Mouse (Mus musculus) gastrocnemius, adult 2 months (tissue): Measurements from ENCODE around the gene Pidd1. TPM values are rescaled to one million over a fixed set of nuclear protein-coding genes. Genes with fewer than 3 reads are reported as not detected.
A peak's percentile ranks its signal among the peaks of the same experiment; 100 is the strongest.

Experiments used
- DNase-seq: peaks from one replicate; pipeline ENCODE4 v3.0.0; 2022
- H3K27ac ChIP-seq: fragments of 200-600 bp; 2 replicates; pipeline ENCODE4 v1.8.1; 2022; ENCODE audit warnings: mild to moderate bottlenecking
- H3K4me3 ChIP-seq: fragments of 200-600 bp; 2 replicates; pipeline ENCODE4 v1.8.1; 2022; ENCODE audit warnings: mild to moderate bottlenecking, moderate library complexity
- CTCF ChIP-seq: fragments of 200-600 bp; IDR thresholded peaks from 2 replicates; pipeline ENCODE4 v1.8.1; 2022; ENCODE audit warnings: antibody characterized with exemption, mild to moderate bottlenecking, moderate library complexity
- intact Hi-C: fragments of 180-260 bp; cut with DNase I; formaldehyde crosslinking; loops from one replicate; pipeline ENCODE4 v1.15.1; 2025
- total RNA-seq, 2 experiments: library from RNA; stranded (reverse); gene quantifications; 2 replicates each; pipeline ENCODE4 v1.2.3; 2021

The Pidd1 gene
- total RNA-seq, 2 experiments from 2014 or later: 0.08 to 0.20 TPM

GRCm38 (mm10) chr7:141460391-141461113, 16.7 kb upstream of the Pidd1 start, which contains the start of gene Cracr2b:
Gene Cracr2b (plus strand): TSS chr7:141461094.
- intact Hi-C loops: no loop called here
- Histone ChIP-seq H3K27ac (peak within 1 kb of the TSS; percentile 94), H3K4me3 (peak within 1 kb of the TSS; percentile 81)
- DNase-seq: peak; percentile 67
- TF ChIP-seq CTCF: no peak

GRCm38 (mm10) chr7:141460001-141460390, 16.2 kb upstream of the Pidd1 start:
- Histone ChIP-seq H3K27ac (peak overlapping the region; percentile 94), H3K4me3 (peak overlapping the region; percentile 81)
- peak; percentile 69 for DNase-seq
- intact Hi-C loops: no loop called here
- no peak for TF ChIP-seq CTCF

GRCm38 (mm10) chr7:141459301-141459711, 15.5 kb upstream of the Pidd1 start:
- peak overlapping the region; percentile 40 for H3K4me3 ChIP-seq
- TF ChIP-seq CTCF: no peak
- peak overlapping the region; percentile 94 for H3K27ac ChIP-seq
- peak; percentile 65 for DNase-seq
- intact Hi-C loops: loop anchor here (5.0 kb wide), 1 partner anchor 47 kb away; the partner anchor contains the start of gene Gatd1

- intact Hi-C loops: loop anchor here (5.0 kb wide), 1 partner anchor 46 kb away; the partner anchor contains the start of gene Gatd1
- peak overlapping the region; percentile 40; the same call in 1 of the 2 replicates for H3K4me3 ChIP-seq
- no peak; the same call in 1 of the 2 replicates for TF ChIP-seq CTCF
- DNase-seq: no peak
- H3K27ac ChIP-seq: peak overlapping the region; percentile 94
These were observed 14.8 kb upstream of the Pidd1 start for GRCm38 (mm10) chr7:141458661-141459060.

GRCm38 (mm10) chr7:141457986-141458660, 14.3 kb upstream of the Pidd1 start:
- peak; percentile 72 for TF ChIP-seq CTCF
- peak overlapping the region; percentile 100 for H3K27ac ChIP-seq
- H3K4me3 ChIP-seq: peak overlapping the region; percentile 86
- intact Hi-C loops: loop anchor here (5.0 kb wide), 1 partner anchor 46 kb away; the partner anchor contains the start of gene Gatd1
- DNase-seq: peak; percentile 78

- H3K27ac ChIP-seq: peak overlapping the region; percentile 100
- intact Hi-C loops: loop anchor here (5.0 kb wide), 1 partner anchor 45 kb away; the partner anchor contains the start of gene Gatd1
- peak; percentile 27 for DNase-seq
- TF ChIP-seq CTCF: no peak
- peak overlapping the region; percentile 86 for H3K4me3 ChIP-seq
These were observed 13.4 kb upstream of the Pidd1 start for GRCm38 (mm10) chr7:141457236-141457635.

- peak; percentile 75 for DNase-seq
- intact Hi-C loops: loop anchor here (5.0 kb wide), 1 partner anchor 44 kb away; the partner anchor contains the start of gene Gatd1
- peak overlapping the region; percentile 100 for H3K27ac ChIP-seq
- TF ChIP-seq CTCF: no peak
- peak overlapping the region; percentile 86 for H3K4me3 ChIP-seq
These were observed 12.9 kb upstream of the Pidd1 start for GRCm38 (mm10) chr7:141456739-141457138.

GRCm38 (mm10) chr7:141455610-141456314, 11.9 kb upstream of the Pidd1 start:
- Histone ChIP-seq H3K27ac (peak overlapping the region; percentile 100), H3K4me3 (peak overlapping the region; percentile 86)
- TF ChIP-seq CTCF: no peak
- DNase-seq: peak; percentile 85
- intact Hi-C loops: loop anchor here (5.0 kb wide), 1 partner anchor 43 kb away; the partner anchor contains the start of gene Gatd1

- Histone ChIP-seq H3K4me3 (peak within 1 kb of the TSS; percentile 86), H3K27ac (peak within 1 kb of the TSS; percentile 100)
- DNase-seq: peak; percentile 99
- intact Hi-C loops: loop anchor here (5.0 kb wide), 1 partner anchor 43 kb away; the partner anchor contains the start of gene Gatd1
- TF ChIP-seq CTCF: 0 out of 2 replicates have a peak, but pooled peaks have one; percentile 24
These were observed 11.2 kb upstream of the Pidd1 start, which contains the start of gene Pnpla2 for GRCm38 (mm10) chr7:141454967-141455551. Gene Pnpla2 (plus strand): TSS chr7:141455198.

- DNase-seq: no peak
- Histone ChIP-seq H3K4me3 (no peak overlapping the region), H3K27ac (no peak overlapping the region)
- no peak for TF ChIP-seq CTCF
- intact Hi-C loops: no loop called here
These were observed 9.8 kb upstream of the Pidd1 start for GRCm38 (mm10) chr7:141453636-141454035.

- no peak overlapping the region for H3K27ac ChIP-seq
These were observed 8.1 kb upstream of the Pidd1 start for GRCm38 (mm10) chr7:141451928-141452327.

More at GRCm38 (mm10) chr7:141451928-141452327, 8.1 kb upstream of the Pidd1 start:
- DNase-seq: peak; percentile 25
- TF ChIP-seq CTCF: no peak
- intact Hi-C loops: no loop called here
- no peak overlapping the region for H3K4me3 ChIP-seq
